Mouse (Mus musculus) neural tube, embryonic 13.5 days (tissue): ENCODE data around the gene Wfdc10. TPM values are rescaled to one million over a fixed set of nuclear protein-coding genes. Genes with fewer than 3 reads are reported as not detected.

Experiments
- ATAC-seq: fragments of 200-750 bp; cut with Nextera tagmentation; 2 replicates; pipeline ENCODE4 v1.8.0; 2017; ENCODE audit warnings: low read depth, mild to moderate bottlenecking, moderate TSS enrichment, moderate library complexity
- H3K27ac ChIP-seq: fragments of 300-500 bp; sonication (generic); replicated peaks from 2 replicates; pipeline ENCODE4 v1.5.1; 2015; ENCODE audit warnings: moderate library complexity, mild to moderate bottlenecking, inconsistent platforms
- H3K27me3 ChIP-seq: fragments of 300-500 bp; sonication (generic); 2 replicates; pipeline ENCODE4 v1.6.1; 2015; ENCODE audit warnings: mild to moderate bottlenecking, inconsistent platforms
- H3K36me3 ChIP-seq: fragments of 300-500 bp; sonication (generic); 2 replicates; pipeline ENCODE4 v1.6.1; 2015; ENCODE audit warnings: mild to moderate bottlenecking, inconsistent platforms
- H3K4me1 ChIP-seq: fragments of 300-500 bp; sonication (generic); replicated peaks from 2 replicates; pipeline ENCODE4 v1.6.1; 2015; ENCODE audit warnings: inconsistent platforms
- H3K4me2 ChIP-seq: fragments of 300-500 bp; sonication (generic); 2 replicates; pipeline ENCODE4 v1.6.1; 2015; ENCODE audit warnings: inconsistent platforms, mild to moderate bottlenecking, moderate library complexity
- H3K4me3 ChIP-seq: fragments of 300-500 bp; sonication (generic); 2 replicates; pipeline ENCODE4 v1.5.1; 2015; ENCODE audit warnings: mild to moderate bottlenecking, inconsistent platforms
- H3K9ac ChIP-seq: fragments of 300-500 bp; sonication (generic); 2 replicates; pipeline ENCODE4 v1.6.1; 2015; ENCODE audit warnings: moderate library complexity, mild to moderate bottlenecking, inconsistent platforms
- H3K9me3 ChIP-seq: fragments of 300-500 bp; sonication (generic); 2 replicates; pipeline ENCODE4 v1.6.1; 2016; ENCODE audit warnings: inconsistent platforms
- WGBS: fragments of 180-500 bp; shearing (Covaris S2); methylation state at CpG from one replicate; pipeline ENCODE4 v1.1.7; 2015; 5-methylcytosine and 5-hydroxymethylcytosine counted together
- polyA plus RNA-seq: library from polyadenylated mRNA; unstranded; fragments of >200 nt; fragmentation: Nextera tagmentation; extraction: Ambion mirVana; gene quantifications from 2 replicates; pipeline ENCODE4 v1.2.1, GENCODE M21; 2015

The Wfdc10 gene
- polyA plus RNA-seq, 1 experiment from 2014 or later = not detected

DNA sequence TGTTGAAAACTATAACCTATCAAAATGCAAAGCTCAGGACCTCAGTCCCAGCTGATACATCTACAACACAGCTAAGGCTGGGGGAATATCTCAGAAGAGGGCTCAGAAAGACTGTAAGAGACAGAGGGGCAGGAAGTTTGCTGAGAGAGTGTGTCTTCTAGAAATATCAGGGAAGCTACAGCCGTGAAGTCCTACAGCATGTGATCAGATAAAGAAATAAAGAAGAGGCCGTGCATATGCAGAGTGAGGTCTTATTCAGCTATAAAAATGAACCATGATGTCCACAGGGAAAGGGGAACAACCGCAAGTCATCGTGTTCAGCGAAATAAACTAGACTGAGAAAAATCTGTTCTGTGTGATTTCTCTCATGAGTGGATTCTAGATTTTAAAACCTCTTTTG is 14.4 kb downstream of the Wfdc10 start:
- no peak for ATAC-seq
- Histone ChIP-seq H3K4me1 (no peaks in the 10 kb centered on the region), H3K9ac (no peak overlapping the region), H3K27ac (no peak overlapping the region), H3K27me3 (no peaks in the 10 kb centered on the region), H3K9me3 (no peaks in the 10 kb centered on the region), H3K36me3 (no peaks in the 10 kb centered on the region), H3K4me3 (no peak overlapping the region), H3K4me2 (no peak overlapping the region)
- WGBS = 81% methylated on average over 5 of the region's 5 CpGs

DNA sequence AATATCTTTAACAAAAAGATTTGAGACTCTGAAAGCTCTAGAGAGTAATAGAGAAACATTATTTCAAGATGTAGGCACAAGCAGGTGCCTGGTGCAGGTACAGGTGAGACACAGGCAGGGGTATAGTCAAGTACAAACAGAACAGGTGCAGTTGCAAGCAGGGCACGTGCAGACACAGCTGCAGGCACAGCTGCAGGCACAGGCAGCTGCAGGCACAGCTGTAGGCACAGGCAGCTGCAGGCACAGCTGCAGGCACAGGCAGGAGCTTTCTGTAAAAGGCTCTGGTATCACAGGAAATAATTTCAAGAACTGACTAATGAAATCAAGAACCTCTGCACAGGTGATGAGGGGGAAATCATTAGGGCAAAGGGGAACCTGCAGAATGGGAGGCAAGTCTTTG is 15.1 kb downstream of the Wfdc10 start:
- Histone ChIP-seq H3K4me3 (no peak overlapping the region), H3K4me2 (no peak overlapping the region), H3K9me3 (no peaks in the 10 kb centered on the region), H3K27ac (no peak overlapping the region), H3K9ac (no peak overlapping the region), H3K4me1 (no peaks in the 10 kb centered on the region), H3K36me3 (no peaks in the 10 kb centered on the region), H3K27me3 (no peaks in the 10 kb centered on the region)
- 36% methylated on average over 1 of the region's 1 CpGs for WGBS
- ATAC-seq = no peak

DNA sequence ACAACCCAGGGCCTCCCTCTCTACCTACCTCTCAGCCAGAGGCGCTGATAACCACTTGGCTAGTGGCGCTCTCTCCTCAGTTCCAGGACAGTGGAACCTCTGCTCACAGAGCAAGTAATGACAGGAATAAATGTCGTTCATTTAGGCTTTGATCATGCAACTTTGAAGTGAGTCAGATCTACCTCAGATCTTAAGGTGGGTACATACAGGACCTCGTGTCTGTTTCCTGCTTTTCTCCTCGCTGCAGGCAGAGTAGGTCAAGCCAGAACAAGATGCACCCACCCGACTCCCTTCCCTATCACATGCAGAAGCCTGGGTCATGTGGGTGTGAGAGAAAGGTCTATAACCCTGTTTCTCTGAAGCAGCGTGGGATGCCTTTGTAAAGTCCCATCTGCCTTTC is 18.1 kb downstream of the Wfdc10 start, which contains the start of gene Wfdc11:
TSS of gene Wfdc11 (minus strand) at position 101 of the 400 bp plus-strand sequence.
- no peak within 1 kb of the TSS for H3K9ac ChIP-seq
- H3K4me2 ChIP-seq = no peak within 1 kb of the TSS
- no peaks in the 10 kb centered on the region for H3K9me3 ChIP-seq
- H3K27ac ChIP-seq = no peak within 1 kb of the TSS
- H3K4me1 ChIP-seq = peaks cover 4% of the 10 kb centered on the region; the same call in 1 of the 2 replicates
- no peaks in the 10 kb centered on the region for H3K27me3 ChIP-seq
- no peak within 1 kb of the TSS for H3K4me3 ChIP-seq
- WGBS = 84% methylated on average over 7 of the region's 7 CpGs
- no peak for ATAC-seq
- no peaks in the 10 kb centered on the region for H3K36me3 ChIP-seq

DNA sequence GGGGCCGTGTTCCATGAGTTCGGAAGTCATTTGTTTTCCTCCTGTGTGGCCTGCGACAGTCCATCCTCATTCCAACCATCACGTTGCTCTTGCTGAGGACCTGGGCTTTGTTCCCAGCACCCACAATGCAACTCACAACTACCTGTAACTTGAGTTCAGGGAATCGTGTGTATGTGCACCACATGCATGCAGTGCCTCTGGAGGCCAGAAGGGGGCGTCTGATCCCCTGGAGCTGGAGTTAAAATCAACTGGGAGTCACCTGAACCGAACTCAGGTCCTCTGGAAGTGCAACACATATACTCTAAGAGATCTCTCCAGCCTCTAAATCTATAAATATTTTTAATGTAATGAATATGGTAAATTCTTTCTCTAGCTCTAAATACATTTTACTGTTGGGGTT is 20.3 kb downstream of the Wfdc10 start:
- Histone ChIP-seq H3K4me3 (no peak overlapping the region), H3K4me2 (no peak overlapping the region), H3K27ac (no peak overlapping the region), H3K9me3 (no peaks in the 10 kb centered on the region), H3K27me3 (no peaks in the 10 kb centered on the region), H3K9ac (no peak overlapping the region), H3K36me3 (no peaks in the 10 kb centered on the region), H3K4me1 (peaks cover 9% of the 10 kb centered on the region)
- WGBS = 79% methylated on average over 7 of the region's 7 CpGs
- no peak for ATAC-seq

DNA sequence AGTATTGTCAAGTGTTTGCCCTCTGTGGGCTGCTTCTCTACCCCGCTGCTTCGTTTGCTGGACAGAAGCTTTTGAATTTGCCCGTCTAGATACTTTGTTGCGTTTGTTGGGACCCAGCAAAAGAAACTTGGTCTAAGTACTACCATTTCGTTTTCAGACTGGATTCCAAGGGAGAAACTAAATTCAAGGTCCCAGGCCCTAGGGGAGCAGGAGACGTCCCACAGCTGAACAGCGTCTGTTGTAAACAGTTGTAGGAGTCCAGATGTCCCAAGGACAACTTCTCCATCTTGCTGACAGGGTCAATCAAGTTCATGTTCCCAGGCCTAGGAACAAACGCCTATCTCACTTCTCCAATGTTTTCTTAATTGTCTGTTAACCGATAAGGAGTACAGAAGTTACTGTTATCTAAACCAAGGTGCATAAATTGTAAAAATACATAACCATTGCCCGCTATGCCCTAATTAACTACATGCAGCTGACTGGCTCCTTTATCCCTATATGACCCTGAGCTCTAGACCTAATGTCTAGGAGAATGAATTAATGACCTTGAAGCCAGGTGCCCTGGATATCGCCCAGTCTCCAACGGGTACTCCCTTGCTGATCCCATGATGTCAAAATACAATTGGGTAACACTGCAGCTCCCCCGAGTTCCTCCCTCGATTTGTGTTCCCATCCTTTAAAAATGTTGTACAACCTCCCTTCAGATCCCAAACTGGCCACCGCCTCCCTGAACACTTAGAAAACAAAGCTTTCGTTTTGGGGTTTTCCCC is 21.3 kb downstream of the Wfdc10 start:
- no peak overlapping the region for H3K4me2 ChIP-seq
- no peaks in the 10 kb centered on the region for H3K36me3 ChIP-seq
- H3K27me3 ChIP-seq = no peaks in the 10 kb centered on the region
- H3K9me3 ChIP-seq = no peaks in the 10 kb centered on the region
- WGBS = 85% methylated on average over 16 of the region's 16 CpGs
- no peak for ATAC-seq
- H3K9ac ChIP-seq = no peak overlapping the region
- no peak overlapping the region for H3K27ac ChIP-seq
- H3K4me3 ChIP-seq = no peak overlapping the region
- H3K4me1 ChIP-seq = peaks cover 9% of the 10 kb centered on the region

DNA sequence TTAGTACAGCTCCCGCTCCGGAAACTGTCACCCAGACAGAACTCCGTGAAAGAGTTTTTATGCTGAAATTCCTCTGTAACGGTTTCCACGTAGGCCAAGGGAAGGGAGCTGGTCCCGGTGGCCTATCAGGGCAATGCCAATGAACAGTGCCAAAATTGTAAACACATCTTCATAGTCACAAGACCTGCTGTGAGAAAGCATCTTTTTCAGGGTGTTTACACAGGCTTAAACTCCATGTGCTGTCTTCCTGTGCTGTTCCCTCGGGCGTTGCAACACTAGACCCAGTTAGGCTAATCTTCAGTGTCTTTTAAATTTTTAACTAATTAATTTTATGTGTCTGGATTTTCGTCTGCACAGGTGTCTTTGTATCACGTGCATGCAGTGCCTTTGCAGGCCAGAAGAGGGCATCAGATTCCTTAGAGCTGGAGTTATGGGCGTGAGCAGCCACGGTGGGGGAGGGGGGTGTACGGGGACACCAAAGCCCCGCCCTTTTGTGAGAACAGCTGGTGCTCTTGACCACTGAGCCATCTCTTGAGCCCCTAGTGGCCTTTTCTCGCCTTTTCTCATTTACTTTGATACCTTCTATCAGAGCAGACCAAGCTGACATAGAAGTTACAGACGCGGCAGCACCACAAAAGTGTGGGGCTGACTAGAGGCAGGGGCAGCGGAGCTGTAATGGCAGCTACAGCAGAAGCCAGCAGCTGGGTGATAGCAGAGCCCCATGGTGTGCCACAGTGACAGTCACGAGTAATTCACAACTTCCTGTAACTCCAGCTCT is 23.2 kb downstream of the Wfdc10 start:
- Histone ChIP-seq H3K4me3 (peak overlapping the region; percentile 32), H3K27me3 (no peaks in the 10 kb centered on the region), H3K4me2 (peak overlapping the region; percentile 52), H3K36me3 (no peaks in the 10 kb centered on the region), H3K27ac (no peak overlapping the region), H3K9ac (0 out of 2 replicates have a peak overlapping the region, but pooled peaks have one; percentile 26), H3K4me1 (peaks cover 9% of the 10 kb centered on the region), H3K9me3 (no peaks in the 10 kb centered on the region)
- peak; percentile 79 for ATAC-seq
- 22% methylated on average over 19 of the region's 19 CpGs for WGBS

DNA sequence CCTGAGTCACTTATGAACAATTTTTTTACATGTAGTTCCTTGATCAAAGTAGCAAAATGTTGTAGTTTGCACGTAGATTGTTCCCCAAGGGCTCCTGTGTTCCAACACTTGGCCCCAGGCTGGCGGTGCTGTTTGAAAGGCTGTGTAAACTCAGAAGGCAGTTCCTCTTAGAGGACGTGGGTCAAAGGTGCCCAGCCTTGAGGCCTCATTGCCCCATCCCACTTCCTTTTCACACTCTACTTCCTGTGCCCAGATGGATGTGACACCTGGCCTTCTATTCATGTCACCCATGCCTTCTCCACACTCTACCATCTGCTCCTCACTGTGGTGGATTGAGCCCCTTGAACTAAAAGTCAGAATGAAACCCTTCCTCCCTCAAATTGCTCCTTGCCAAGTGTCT is 24.1 kb downstream of the Wfdc10 start:
- Histone ChIP-seq H3K4me1 (peaks cover 9% of the 10 kb centered on the region), H3K4me3 (no peak overlapping the region), H3K36me3 (no peaks in the 10 kb centered on the region), H3K9ac (no peak overlapping the region), H3K27me3 (no peaks in the 10 kb centered on the region), H3K27ac (no peak overlapping the region), H3K4me2 (no peak overlapping the region), H3K9me3 (no peaks in the 10 kb centered on the region)
- 43% methylated on average over 3 of the region's 3 CpGs for WGBS
- no peak for ATAC-seq

DNA sequence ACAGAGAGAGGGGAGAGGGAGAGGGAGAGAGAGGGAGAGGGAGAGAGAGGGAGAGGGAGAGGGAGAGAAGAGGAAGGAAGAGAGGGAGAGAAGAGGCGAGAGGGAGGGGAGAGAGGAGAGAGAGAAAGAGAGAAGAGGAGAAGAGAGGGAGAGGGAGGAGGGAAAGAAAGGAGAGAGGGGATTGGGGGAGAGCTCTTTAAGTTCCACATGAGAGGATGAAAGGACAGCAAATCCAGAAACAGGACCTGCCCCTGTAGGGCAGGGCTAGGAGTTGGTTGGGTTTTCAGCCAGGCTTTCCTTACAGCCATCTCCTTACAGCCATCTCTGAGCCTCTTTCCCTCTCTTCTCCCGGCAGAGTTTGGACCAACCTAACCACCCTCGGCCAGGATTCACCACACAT is 29.0 kb downstream of the Wfdc10 start, which contains the start of gene Wfdc13:
TSS of gene Wfdc13 (plus strand) at position 301 of the 400 bp plus-strand sequence.
- no peaks in the 10 kb centered on the region for H3K36me3 ChIP-seq
- no peaks in the 10 kb centered on the region for H3K27me3 ChIP-seq
- 75% methylated on average over 3 of the region's 3 CpGs for WGBS
- H3K27ac ChIP-seq = no peak within 1 kb of the TSS
- no peaks in the 10 kb centered on the region for H3K4me1 ChIP-seq
- no peak within 1 kb of the TSS for H3K4me2 ChIP-seq
- no peak for ATAC-seq
- no peaks in the 10 kb centered on the region for H3K9me3 ChIP-seq
- H3K4me3 ChIP-seq = no peak within 1 kb of the TSS
- no peak within 1 kb of the TSS for H3K9ac ChIP-seq

DNA sequence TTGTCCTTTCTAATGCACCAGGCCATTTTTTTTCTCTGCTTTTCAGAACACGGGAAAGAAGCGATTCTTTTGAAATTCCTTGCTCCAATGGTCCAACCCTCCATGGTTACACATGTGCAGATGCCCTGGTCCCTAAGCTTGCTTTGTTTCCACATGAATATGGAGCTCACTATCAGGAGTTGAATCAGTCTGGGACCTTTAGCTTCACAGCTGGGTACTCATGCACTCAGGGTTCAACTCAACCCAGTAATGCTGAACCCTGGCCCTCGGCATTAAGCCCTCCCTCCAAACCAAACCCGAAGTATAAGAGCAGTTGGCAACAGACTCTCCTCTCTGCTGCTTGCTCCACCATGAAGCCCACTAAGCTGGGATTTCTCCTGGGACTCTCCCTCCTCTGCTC is 42.4 kb downstream of the Wfdc10 start, which contains the start of gene Spint4:
TSS of gene Spint4 (plus strand) at position 301 of the 400 bp plus-strand sequence.
- no peak within 1 kb of the TSS for H3K9ac ChIP-seq
- H3K4me1 ChIP-seq = no peaks in the 10 kb centered on the region
- no peak within 1 kb of the TSS for H3K4me3 ChIP-seq
- 74% methylated on average over 4 of the region's 4 CpGs for WGBS
- H3K9me3 ChIP-seq = no peaks in the 10 kb centered on the region
- no peaks in the 10 kb centered on the region for H3K36me3 ChIP-seq
- H3K27me3 ChIP-seq = no peaks in the 10 kb centered on the region
- H3K4me2 ChIP-seq = no peak within 1 kb of the TSS
- no peak within 1 kb of the TSS for H3K27ac ChIP-seq
- ATAC-seq = no peak

DNA sequence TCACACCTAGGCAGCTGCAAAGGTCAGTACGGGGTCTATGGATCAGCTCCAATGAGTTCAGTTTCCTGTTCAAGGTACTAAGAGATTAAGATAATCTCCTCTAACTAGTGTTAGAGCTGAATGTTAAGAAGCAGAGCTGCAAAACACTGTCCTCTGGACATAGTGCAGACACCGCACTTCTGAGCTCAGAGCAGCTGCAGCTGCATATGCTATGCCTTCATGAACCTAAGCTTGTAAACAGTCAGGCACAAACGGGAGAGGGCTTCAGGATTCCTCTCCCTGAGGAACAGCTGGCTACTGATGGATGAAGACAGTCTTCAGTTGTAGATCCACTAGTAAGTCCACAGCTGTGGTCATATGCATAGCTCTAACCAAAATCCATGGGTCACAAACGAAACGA is 45.1 kb downstream of the Wfdc10 start:
- Histone ChIP-seq H3K27ac (no peak overlapping the region), H3K4me3 (no peak overlapping the region), H3K4me1 (no peaks in the 10 kb centered on the region), H3K9ac (no peak overlapping the region), H3K4me2 (no peak overlapping the region), H3K36me3 (no peaks in the 10 kb centered on the region), H3K9me3 (no peaks in the 10 kb centered on the region), H3K27me3 (no peaks in the 10 kb centered on the region)
- WGBS = 86% methylated on average over 5 of the region's 5 CpGs
- ATAC-seq = no peak

DNA sequence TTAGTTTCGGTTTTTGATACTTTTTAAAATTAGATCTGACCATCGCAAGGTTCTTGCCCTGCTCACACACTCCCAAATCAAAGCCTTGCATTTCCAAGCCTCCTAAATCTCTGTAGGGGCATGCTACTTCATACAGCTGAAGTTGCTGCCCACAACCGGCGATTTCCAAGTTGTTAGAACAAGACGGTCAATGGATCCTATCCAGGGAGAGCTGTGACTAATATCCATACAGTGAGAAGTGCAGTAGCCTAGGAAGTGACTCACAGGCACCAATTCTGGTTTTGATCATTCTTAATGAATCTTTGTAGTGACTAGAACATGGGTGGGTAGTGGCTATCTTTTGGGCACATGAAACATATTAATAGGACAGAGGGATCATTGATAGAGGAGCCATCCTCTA is 45.9 kb downstream of the Wfdc10 start:
- Histone ChIP-seq H3K4me2 (no peak overlapping the region), H3K27ac (no peak overlapping the region), H3K27me3 (no peaks in the 10 kb centered on the region), H3K9me3 (no peaks in the 10 kb centered on the region), H3K9ac (no peak overlapping the region), H3K36me3 (no peaks in the 10 kb centered on the region), H3K4me1 (no peaks in the 10 kb centered on the region), H3K4me3 (no peak overlapping the region)
- ATAC-seq = no peak
- 94% methylated on average over 5 of the region's 5 CpGs for WGBS

DNA sequence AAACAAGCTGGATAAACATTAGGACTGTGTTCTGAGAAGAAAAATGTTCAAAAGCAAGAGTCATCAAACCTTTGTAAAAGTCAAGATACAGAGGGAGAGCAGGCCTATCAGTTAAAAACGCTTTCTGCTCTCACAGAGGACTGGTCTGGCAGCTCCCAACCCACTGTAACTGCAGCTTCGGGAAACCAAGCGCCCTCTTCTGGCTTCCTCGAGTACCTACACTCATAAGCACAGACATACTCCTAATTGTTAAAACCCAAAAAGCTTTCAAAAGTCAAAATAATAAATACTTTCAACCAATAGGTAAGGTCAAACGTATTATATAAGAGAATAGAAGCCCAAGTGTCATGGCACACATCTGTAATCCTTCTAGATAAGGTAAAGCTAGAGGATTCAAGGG is 48.4 kb downstream of the Wfdc10 start:
- Histone ChIP-seq H3K27me3 (no peaks in the 10 kb centered on the region), H3K4me3 (no peak overlapping the region), H3K27ac (no peak overlapping the region), H3K4me2 (no peak overlapping the region), H3K9ac (no peak overlapping the region), H3K9me3 (no peaks in the 10 kb centered on the region), H3K36me3 (no peaks in the 10 kb centered on the region), H3K4me1 (no peaks in the 10 kb centered on the region)
- ATAC-seq = no peak
- 80% methylated on average over 5 of the region's 5 CpGs for WGBS
